Mouse (Mus musculus) heart, postnatal 0 days (tissue): ENCODE measurements around the gene Kcnmb1.

ENCODE experiments used
- CTCF ChIP-seq: IDR thresholded peaks from 2 replicates; pipeline ENCODE4 v1.5.1; 2016; ENCODE audit warnings: antibody characterized with exemption, control low read depth, low read depth
- EP300 ChIP-seq: IDR thresholded peaks from 2 replicates; pipeline ENCODE4 v1.6.1; 2016; ENCODE audit warnings: antibody characterized with exemption, low read depth

- no peak for TF ChIP-seq CTCF
- no peak for TF ChIP-seq EP300
Measured at GRCm38 (mm10) chr11:33932386-33933111, 30.3 kb upstream of the Kcnmb1 start.
